Mouse (Mus musculus): ENCODE measurements around the gene Ring1.

GRCm38 (mm10) chr17:33980181-33981035 lies 44.1 kb downstream of the Ring1 start:
- TF ChIP-seq CTCF (IDR thresholded peaks at IDR 0.05) = no peak
- no peak for TF ChIP-seq EP300 (IDR thresholded peaks at IDR 0.05)

Data from lung, postnatal 0 days (tissue).